Mouse (Mus musculus): ENCODE measurements around the gene Vps54. TPM values are rescaled to one million over a fixed set of nuclear protein-coding genes. Genes with fewer than 3 reads are reported as not detected.

Vps54 gene
- polyA plus RNA-seq, 1 experiment, result 98.5 TPM

DNA sequence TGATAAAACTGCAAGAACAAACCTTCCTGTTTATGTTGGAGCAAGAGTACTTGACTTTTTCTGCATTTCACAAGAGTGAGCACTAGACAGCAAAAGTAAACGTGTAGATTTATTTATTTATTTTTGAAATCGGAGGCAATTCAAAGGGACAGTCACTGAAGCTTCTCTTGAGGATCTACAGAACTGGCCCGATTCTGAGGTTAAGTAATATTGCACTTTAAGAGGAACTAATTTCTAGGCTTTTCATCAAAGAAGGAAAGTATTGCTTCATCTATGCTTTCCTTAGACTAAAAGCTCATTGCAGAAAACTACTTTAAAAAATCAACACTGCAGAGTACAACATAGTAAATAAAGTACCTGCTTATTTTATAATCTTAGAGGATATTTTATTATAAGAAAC, 82.5 kb downstream of the Vps54 start:
- H3K9ac ChIP-seq (ENCODE audit: low read depth, poor library complexity, severe bottlenecking), result no peak overlapping the region
- no peaks in the 10 kb centered on the region for H3K27me3 ChIP-seq (ENCODE audit: control insufficient read depth, insufficient read depth, low read length, poor library complexity, severe bottlenecking)
- TF ChIP-seq POLR2A (IDR thresholded peaks at IDR 0.05; ENCODE audit: insufficient read depth, low read length) (no peak), EP300 (IDR thresholded peaks at IDR 0.05; ENCODE audit: insufficient read depth, low read depth, low read length) (no peak), CTCF (IDR thresholded peaks at IDR 0.05; ENCODE audit: low read depth, low read length) (no peak)
- no peaks in the 10 kb centered on the region for H3K9me3 ChIP-seq (replicated peaks; ENCODE audit: control insufficient read depth, insufficient read depth, low read length, poor library complexity, severe bottlenecking)
- H3K4me3 ChIP-seq (ENCODE audit: low read depth, low read length), result no peak overlapping the region
- H3K27ac ChIP-seq (ENCODE audit: insufficient read depth, low read length), result no peak overlapping the region
- peaks cover 16% of the 10 kb centered on the region for H3K36me3 ChIP-seq (ENCODE audit: control insufficient read depth, insufficient read depth, low read length, poor library complexity, severe bottlenecking)
- H3K4me1 ChIP-seq (ENCODE audit: control insufficient read depth, insufficient read depth, low read length), result no peaks in the 10 kb centered on the region

DNA sequence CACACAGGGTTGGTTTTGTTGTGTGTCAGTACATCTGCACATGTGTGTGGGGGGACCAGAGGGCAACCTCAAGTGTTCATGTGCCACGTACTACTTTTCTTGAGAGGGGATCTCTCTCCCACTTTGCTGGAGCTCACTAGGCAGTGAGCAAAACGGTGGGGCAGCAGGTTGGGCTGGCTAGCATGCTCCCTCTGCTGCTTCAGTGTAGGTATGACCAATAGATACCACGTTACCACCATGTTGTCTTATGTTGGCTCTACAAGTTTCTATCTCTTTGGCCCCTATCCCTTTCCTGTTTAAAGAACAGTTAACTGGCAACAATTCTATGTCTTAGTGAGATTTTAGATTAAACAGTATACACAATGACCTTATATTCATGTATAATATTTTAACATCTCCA, 83.3 kb downstream of the Vps54 start:
- TF ChIP-seq POLR2A (IDR thresholded peaks at IDR 0.05; ENCODE audit: insufficient read depth, low read length), result no peak
- no peak for TF ChIP-seq EP300 (IDR thresholded peaks at IDR 0.05; ENCODE audit: insufficient read depth, low read depth, low read length)
- TF ChIP-seq CTCF (IDR thresholded peaks at IDR 0.05; ENCODE audit: low read depth, low read length), result peak; percentile 26
- Histone ChIP-seq H3K9ac (ENCODE audit: low read depth, poor library complexity, severe bottlenecking) (no peak overlapping the region), H3K4me3 (ENCODE audit: low read depth, low read length) (no peak overlapping the region), H3K9me3 (replicated peaks; ENCODE audit: control insufficient read depth, insufficient read depth, low read length, poor library complexity, severe bottlenecking) (no peaks in the 10 kb centered on the region), H3K36me3 (ENCODE audit: control insufficient read depth, insufficient read depth, low read length, poor library complexity, severe bottlenecking) (peaks cover 16% of the 10 kb centered on the region), H3K27ac (ENCODE audit: insufficient read depth, low read length) (no peak overlapping the region), H3K4me1 (ENCODE audit: control insufficient read depth, insufficient read depth, low read length) (no peaks in the 10 kb centered on the region), H3K27me3 (ENCODE audit: control insufficient read depth, insufficient read depth, low read length, poor library complexity, severe bottlenecking) (no peaks in the 10 kb centered on the region)

DNA sequence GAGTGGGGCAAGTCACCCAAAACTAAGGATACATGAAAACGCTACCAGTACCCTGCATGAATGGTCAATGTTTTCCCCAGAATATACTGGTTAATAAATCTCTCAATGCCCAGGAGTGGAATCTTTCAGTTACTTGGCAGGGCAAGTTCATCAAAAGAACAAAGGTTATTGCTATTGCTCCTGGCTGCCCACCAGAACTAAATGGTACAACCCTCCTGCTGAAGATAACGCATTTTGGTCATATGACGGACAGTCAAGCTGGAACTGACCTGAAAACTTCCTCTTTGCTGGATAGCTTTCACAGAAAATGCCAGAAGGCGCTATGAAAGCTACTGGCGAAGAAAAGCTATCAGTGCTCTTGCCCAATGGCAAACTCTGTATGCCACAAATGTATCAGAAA, 86.7 kb downstream of the Vps54 start:
- no peaks in the 10 kb centered on the region for H3K4me1 ChIP-seq (ENCODE audit: control insufficient read depth, insufficient read depth, low read length)
- H3K27me3 ChIP-seq (ENCODE audit: control insufficient read depth, insufficient read depth, low read length, poor library complexity, severe bottlenecking), result no peaks in the 10 kb centered on the region
- peaks cover 6% of the 10 kb centered on the region for H3K36me3 ChIP-seq (ENCODE audit: control insufficient read depth, insufficient read depth, low read length, poor library complexity, severe bottlenecking)
- no peak overlapping the region for H3K4me3 ChIP-seq (ENCODE audit: low read depth, low read length)
- H3K27ac ChIP-seq (ENCODE audit: insufficient read depth, low read length), result no peak overlapping the region
- H3K9ac ChIP-seq (ENCODE audit: low read depth, poor library complexity, severe bottlenecking), result no peak overlapping the region
- no peaks in the 10 kb centered on the region for H3K9me3 ChIP-seq (replicated peaks; ENCODE audit: control insufficient read depth, insufficient read depth, low read length, poor library complexity, severe bottlenecking)
- TF ChIP-seq EP300 (IDR thresholded peaks at IDR 0.05; ENCODE audit: insufficient read depth, low read depth, low read length), result no peak
- no peak for TF ChIP-seq POLR2A (IDR thresholded peaks at IDR 0.05; ENCODE audit: insufficient read depth, low read length)
- no peak for TF ChIP-seq CTCF (IDR thresholded peaks at IDR 0.05; ENCODE audit: low read depth, low read length)

DNA sequence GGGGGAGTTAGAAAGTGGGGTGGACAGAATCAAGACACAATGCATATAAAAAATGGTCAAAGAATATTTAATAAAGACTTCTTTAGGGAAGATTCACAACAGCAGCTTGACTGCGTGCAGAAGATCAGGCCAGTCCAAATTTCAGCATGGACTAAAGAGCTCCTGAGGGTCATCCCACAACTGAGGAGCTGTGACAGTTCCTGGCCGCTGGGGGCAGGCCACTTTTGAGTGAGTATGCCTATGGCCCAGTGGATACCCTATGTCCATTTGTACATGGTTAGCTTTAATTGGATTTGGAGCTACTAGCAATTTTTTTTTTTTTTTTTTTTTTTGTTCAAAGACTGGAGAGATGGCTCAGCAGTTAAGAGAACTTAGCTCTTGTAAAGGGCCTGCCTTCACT, 87.7 kb downstream of the Vps54 start:
- Histone ChIP-seq H3K4me1 (ENCODE audit: control insufficient read depth, insufficient read depth, low read length) (no peaks in the 10 kb centered on the region), H3K27ac (ENCODE audit: insufficient read depth, low read length) (no peak overlapping the region), H3K27me3 (ENCODE audit: control insufficient read depth, insufficient read depth, low read length, poor library complexity, severe bottlenecking) (no peaks in the 10 kb centered on the region), H3K9me3 (replicated peaks; ENCODE audit: control insufficient read depth, insufficient read depth, low read length, poor library complexity, severe bottlenecking) (no peaks in the 10 kb centered on the region), H3K4me3 (ENCODE audit: low read depth, low read length) (no peak overlapping the region), H3K9ac (ENCODE audit: low read depth, poor library complexity, severe bottlenecking) (no peak overlapping the region), H3K36me3 (ENCODE audit: control insufficient read depth, insufficient read depth, low read length, poor library complexity, severe bottlenecking) (peaks cover 2% of the 10 kb centered on the region)
- TF ChIP-seq EP300 (IDR thresholded peaks at IDR 0.05; ENCODE audit: insufficient read depth, low read depth, low read length) (no peak), POLR2A (IDR thresholded peaks at IDR 0.05; ENCODE audit: insufficient read depth, low read length) (no peak), CTCF (IDR thresholded peaks at IDR 0.05; ENCODE audit: low read depth, low read length) (peak; percentile 41)

DNA sequence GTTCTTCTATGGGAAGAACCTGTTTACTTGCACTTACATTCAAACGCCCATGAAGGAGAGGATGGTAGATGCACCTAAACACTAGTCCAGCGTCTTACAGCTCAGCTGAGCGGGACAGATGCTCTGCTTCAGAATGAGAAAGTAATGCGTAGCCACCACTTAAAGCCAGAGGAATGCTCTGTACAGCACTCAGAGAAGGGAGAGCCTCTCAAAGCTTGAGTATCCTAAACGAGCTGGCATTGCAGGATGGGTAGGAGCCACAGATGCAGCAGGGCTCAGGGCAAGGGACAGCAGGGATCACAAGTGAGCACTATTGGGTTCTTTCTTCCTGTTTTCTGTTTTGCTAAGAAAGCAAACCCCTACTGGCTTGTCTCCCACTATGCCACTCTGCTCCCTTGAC, 88.4 kb downstream of the Vps54 start:
- Histone ChIP-seq H3K4me3 (ENCODE audit: low read depth, low read length) (no peak overlapping the region), H3K4me1 (ENCODE audit: control insufficient read depth, insufficient read depth, low read length) (no peaks in the 10 kb centered on the region), H3K27me3 (ENCODE audit: control insufficient read depth, insufficient read depth, low read length, poor library complexity, severe bottlenecking) (no peaks in the 10 kb centered on the region), H3K27ac (ENCODE audit: insufficient read depth, low read length) (no peak overlapping the region), H3K36me3 (ENCODE audit: control insufficient read depth, insufficient read depth, low read length, poor library complexity, severe bottlenecking) (peaks cover 2% of the 10 kb centered on the region), H3K9ac (ENCODE audit: low read depth, poor library complexity, severe bottlenecking) (no peak overlapping the region), H3K9me3 (replicated peaks; ENCODE audit: control insufficient read depth, insufficient read depth, low read length, poor library complexity, severe bottlenecking) (no peaks in the 10 kb centered on the region)
- no peak for TF ChIP-seq CTCF (IDR thresholded peaks at IDR 0.05; ENCODE audit: low read depth, low read length)
- no peak for TF ChIP-seq EP300 (IDR thresholded peaks at IDR 0.05; ENCODE audit: insufficient read depth, low read depth, low read length)
- no peak for TF ChIP-seq POLR2A (IDR thresholded peaks at IDR 0.05; ENCODE audit: insufficient read depth, low read length)

DNA sequence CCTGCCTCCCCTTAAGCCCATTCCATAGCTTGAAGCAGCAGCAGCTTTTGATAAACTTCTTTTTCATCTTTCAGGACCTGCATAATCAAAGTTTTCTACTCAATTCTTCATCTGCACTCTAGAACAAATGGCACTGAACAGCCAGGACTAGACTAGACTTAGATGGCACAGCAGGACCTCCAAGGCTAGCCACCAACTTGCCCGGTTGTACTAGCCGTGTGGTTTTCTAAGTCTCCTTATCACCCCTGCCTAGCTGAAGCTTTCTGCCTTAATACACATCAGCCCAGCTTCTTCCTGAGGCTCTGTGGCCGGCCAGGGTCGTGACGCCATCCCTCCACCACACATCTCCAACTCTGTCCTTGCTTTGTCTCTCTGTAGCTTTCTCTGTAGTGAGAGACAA, 89.1 kb downstream of the Vps54 start:
- no peak for TF ChIP-seq EP300 (IDR thresholded peaks at IDR 0.05; ENCODE audit: insufficient read depth, low read depth, low read length)
- TF ChIP-seq CTCF (IDR thresholded peaks at IDR 0.05; ENCODE audit: low read depth, low read length), result no peak
- TF ChIP-seq POLR2A (IDR thresholded peaks at IDR 0.05; ENCODE audit: insufficient read depth, low read length), result no peak
- Histone ChIP-seq H3K4me1 (ENCODE audit: control insufficient read depth, insufficient read depth, low read length) (no peaks in the 10 kb centered on the region), H3K27me3 (ENCODE audit: control insufficient read depth, insufficient read depth, low read length, poor library complexity, severe bottlenecking) (no peaks in the 10 kb centered on the region), H3K4me3 (ENCODE audit: low read depth, low read length) (no peak overlapping the region), H3K27ac (ENCODE audit: insufficient read depth, low read length) (no peak overlapping the region), H3K9ac (ENCODE audit: low read depth, poor library complexity, severe bottlenecking) (no peak overlapping the region), H3K9me3 (replicated peaks; ENCODE audit: control insufficient read depth, insufficient read depth, low read length, poor library complexity, severe bottlenecking) (no peaks in the 10 kb centered on the region), H3K36me3 (ENCODE audit: control insufficient read depth, insufficient read depth, low read length, poor library complexity, severe bottlenecking) (peaks cover 2% of the 10 kb centered on the region)
